Mouse (Mus musculus) 416B (cell line): ENCODE results near the gene Gdpgp1.

ENCODE experiments used
- DNase-seq: peaks from one replicate; pipeline ENCODE4 v3.0.0; 2011; ENCODE audit warnings: low read depth

The Gdpgp1 gene

DNA sequence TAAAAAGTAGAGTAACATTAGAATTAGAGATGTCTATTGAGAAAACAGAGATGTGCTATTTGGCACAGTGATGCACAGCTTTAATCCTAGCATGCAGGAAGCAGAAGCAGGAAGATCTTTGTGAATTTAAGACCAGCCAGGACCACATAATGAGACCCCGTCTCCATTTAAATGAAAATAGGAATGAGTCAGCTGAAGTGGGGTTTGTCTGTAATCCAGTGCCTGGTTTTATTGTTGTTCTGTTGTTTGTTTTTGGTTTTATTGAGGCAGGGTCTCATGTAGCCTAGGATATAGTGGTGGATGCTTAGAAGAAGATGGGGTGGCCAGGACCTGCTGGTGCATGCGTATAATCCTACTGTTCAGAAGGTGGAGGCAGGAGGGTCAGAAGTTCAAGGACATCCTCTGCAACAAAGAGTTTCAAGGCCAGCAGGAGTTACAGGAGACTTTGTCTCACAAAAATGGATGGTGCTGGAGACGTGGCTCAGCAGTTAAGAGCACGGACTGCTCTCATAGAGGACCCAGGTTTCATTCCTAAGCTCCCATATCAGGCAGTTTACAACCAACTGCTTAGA is 11.4 kb upstream of the Gdpgp1 start:
- DNase-seq = no peak

DNA sequence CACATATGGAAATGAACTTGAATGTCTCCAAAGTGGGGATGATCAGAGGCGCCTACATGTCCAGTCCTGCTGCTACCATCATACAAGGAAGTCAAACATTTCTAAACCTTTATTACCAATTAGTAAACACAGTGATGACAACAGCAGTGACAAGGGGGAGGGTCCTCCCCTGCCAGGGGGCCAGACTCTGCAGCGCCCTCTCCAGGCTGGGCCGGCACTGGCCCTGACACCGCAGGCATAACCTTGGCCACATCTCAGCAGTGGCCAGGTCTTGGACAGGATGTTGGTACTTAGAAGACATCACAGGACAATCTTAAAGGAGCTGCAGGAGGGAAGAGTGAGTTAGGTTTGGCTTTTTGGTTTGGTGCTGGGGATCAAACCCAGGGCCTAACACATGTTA is 5.6 kb upstream of the Gdpgp1 start:
- DNase-seq = no peak

DNA sequence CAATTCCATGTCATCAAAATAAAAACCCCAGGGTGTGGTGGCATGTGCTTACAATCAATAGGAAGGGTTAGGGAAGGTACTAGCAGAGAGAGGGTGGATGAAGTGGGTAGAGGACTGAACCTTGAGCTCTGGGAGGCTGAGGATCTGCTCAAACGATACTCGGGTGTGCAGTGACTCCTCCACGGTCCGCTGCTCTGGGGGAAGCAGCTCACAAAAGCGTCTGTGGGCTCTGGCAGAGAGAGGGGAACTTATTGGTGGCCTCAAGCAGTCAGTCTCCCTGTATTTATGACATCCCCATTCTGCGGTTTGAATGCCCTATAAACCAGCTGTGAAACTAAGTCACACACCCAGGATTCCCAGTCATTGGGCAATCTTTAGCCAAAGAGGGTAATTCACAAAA is 2.5 kb upstream of the Gdpgp1 start:
- no peak for DNase-seq

DNA sequence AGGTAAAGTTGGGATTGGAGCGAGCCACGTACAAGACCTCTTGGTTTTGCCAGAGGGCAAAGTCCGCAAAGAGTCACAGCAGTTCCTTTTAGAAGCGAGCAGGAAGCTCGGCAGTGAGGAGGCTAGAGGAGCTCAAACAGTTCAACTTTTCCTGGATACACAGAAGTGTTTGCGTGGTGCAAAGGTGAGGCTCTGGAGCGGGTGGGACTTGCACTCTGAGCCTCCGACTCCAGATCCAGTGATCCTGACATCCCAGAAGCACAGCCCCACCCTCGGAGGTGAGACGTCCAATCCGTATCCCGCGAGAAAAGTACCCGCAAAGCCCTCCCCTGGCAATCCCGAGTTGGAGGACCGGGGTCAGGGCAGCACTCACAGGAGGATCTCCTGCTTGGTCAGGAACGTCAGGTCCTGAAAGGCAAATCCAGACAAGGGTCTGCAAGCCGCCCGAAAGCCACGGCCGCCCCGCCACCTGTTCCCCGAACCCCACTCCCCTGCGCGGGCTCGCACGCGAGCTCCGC is 635 bp upstream of the Gdpgp1 start:
- peak; percentile 41 for DNase-seq

DNA sequence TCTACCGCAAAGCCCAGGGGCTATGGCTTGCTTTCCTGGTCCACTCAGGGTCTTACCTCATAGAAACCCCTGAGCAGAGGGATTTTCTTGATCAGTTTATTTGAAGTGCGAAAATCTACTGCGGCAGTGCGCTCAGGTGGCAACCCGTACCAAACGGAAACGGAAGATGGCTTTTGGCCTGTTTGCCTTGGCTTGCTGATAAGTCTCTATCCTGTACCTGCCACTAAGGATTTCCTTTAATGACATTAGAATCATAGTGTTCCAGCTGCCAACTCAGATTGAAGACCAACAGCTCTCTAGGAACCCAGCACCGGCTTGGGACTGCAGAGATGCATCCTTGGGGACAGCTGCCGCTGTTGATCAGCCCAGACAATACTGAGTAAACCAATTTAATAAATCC is 1.1 kb downstream of the Gdpgp1 start:
- peak; percentile 53 for DNase-seq

DNA sequence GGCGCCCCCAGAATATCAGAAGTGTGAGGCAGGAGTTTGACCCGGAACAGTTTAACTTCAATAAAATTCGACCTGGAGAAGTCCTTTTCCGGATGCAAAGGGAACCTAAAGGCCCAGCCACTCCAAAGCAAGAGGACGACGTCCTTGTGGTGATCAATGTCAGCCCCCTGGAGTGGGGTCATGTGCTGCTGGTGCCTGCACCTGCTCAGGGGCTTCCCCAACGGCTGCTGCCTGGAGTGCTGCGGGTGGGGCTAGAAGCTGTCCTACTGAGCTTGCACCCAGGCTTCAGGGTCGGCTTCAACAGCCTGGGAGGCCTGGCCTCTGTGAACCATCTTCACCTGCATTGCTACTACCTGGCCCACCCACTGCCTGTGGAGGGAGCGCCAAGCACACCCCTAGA is 5.9 kb downstream of the Gdpgp1 start:
- no peak for DNase-seq

DNA sequence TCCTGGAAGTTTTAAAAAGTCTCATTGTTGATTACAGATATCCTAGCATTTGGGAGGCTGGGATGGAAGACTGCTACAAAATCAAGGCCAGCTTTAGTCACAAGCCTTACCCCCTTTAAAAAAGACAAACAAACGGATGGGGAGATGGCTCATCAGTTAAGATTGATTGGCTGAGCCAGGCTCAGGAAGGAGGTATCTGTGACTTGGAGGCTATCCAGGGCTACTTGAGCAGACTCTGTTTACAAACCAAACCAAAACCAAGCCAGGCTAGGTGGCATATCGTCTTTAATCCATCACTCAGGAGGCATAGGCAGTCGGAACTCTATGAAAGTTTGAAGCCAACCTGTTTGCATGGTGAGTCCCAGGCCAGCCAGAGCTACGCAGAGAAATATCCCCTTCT is 9.0 kb downstream of the Gdpgp1 start:
- DNase-seq = no peak

DNA sequence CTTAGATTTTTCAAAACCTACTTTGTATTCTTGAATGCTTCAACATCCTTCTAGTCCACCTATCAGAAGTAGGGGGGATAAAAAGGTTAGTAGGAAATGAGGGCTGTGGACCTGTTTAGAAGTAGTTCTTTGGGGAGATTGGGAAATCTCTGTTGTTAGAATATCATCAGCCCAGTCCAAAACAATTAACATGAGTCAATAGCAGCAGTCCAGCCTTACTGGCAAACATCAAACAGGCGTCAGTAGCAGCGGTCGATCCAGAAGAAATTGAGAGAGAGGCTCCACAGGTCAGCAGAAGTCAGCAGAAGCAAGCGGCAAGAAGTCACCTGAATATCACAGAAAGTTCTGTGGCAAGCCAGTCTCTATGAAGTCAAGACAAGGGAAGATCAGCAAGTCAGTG is 12.2 kb downstream of the Gdpgp1 start:
- no peak for DNase-seq

DNA sequence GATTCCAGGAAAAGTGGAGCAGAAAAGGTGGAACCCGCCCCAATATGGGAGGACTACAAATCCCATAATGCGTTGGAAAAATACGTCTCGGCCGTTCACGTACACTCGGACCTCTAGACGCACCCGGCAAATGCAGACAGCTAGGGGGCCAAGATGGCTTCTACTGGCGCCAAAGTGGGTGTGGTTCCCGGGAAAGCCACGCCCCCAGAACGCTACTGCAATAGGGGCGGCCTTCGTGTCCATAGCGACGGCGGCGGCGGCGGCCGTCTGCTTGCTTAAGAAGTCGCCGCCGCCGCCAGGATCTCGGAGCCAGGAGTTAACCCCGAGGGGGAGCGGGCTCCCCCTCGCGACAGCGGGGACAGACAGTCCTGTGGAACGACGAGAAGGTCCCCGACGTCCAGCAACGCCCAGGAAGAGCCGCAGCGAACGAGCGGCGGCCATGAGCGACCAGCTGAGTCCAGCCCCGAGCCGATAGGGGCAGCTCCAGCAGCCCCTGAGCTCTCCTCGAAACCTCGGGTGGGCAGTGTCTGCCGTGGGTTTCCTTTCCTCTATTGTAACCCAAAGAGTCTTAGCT is 13.6 kb downstream of the Gdpgp1 start, which contains the start of gene Ttll13:
Ttll13 (plus strand) TSS at position 229 of the 574 bp plus-strand sequence.
- DNase-seq = peak; percentile 99

DNA sequence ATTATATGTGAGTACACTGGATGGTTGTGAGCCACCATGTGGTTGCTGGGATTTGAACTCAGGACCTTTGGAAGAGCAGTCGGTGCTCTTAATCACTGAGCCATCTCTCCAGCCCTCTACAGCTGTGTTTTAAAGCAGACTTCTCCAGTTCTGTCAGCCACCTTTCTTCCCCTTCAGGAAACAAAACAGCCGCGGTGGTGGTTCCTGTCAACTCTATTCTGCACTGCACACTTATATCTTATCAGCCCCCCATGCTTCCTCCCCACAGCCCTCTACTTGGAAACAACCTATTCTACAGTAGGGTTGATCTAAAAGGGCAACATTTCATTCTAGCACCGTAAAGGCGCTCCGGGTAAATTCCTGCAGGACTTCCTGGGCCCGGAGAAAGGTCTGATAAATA is 14.2 kb downstream of the Gdpgp1 start:
- peak; percentile 63 for DNase-seq

DNA sequence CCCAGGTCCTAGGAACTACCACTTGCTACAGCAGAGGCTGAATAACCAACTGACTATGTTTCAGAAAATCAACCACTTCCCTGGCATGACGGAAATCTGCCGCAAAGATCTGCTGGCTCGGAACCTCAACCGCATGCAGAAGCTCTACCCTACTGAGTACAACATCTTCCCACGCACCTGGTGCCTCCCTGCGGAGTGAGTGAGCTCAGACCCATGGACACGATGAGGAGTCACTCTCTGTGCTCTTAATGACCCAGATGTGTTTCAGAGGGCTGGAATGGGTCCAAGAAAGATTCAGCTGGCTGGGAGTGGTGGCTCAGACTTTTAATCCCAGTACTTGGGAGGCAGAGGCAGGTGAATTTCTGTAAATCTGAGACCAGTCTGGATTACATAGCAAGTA is 19.8 kb downstream of the Gdpgp1 start:
- no peak for DNase-seq

DNA sequence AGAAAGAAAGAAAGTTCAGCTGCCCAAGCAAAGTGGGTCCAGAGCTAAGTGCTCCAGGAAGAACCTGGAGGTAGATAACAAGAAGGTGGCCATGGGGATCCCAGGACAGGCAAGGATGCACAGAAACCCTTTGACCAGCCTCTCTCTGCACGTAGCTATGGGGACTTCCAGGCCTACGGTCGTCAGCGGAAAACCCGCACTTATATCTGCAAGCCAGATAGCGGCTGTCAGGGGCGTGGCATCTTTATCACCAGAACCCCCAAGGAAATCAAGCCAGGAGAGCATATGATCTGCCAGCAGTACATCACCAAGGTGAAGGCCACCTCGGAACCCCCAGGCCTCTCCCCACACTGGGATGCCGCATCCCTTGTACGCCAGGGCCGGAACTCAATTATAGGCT is 20.2 kb downstream of the Gdpgp1 start:
- no peak for DNase-seq

DNA sequence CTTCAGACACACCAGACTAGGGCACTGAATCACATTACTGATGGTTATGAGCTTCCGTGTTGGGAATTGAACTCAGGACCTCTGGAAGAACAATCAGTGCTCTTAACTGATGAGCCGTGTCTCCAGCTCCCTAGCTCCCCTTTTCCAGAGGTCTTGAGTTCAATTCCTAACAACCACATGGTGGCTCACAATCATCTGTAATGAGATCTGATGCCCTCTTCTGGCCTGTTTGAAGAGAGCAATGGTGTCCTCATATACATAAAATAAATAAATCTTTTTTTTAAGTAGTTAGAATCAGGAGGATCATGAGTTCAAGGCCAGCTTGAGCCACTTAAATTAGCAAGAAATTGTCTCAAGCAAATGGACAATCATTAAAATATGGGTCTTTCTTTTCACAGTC is 23.3 kb downstream of the Gdpgp1 start:
- peak; percentile 45 for DNase-seq

DNA sequence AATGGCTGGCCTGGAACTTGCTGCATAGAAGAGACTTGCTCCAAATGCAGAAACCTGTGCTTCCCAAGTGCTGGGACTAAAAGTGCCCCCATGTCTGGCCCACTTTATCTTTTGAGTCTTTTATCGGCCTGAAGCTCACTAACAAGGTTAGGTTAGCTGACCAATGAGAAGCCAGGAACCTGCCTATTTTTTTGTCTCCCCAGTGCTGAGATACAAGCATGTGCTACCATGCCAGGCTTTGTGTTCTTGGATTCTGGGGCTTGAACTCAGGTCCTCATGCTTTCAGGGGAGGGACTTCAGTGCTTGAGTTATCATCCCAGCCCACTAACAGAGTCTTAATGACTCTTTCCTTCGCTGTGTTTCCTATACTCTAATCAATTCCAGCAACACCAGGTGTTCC is 25.0 kb downstream of the Gdpgp1 start:
- no peak for DNase-seq

DNA sequence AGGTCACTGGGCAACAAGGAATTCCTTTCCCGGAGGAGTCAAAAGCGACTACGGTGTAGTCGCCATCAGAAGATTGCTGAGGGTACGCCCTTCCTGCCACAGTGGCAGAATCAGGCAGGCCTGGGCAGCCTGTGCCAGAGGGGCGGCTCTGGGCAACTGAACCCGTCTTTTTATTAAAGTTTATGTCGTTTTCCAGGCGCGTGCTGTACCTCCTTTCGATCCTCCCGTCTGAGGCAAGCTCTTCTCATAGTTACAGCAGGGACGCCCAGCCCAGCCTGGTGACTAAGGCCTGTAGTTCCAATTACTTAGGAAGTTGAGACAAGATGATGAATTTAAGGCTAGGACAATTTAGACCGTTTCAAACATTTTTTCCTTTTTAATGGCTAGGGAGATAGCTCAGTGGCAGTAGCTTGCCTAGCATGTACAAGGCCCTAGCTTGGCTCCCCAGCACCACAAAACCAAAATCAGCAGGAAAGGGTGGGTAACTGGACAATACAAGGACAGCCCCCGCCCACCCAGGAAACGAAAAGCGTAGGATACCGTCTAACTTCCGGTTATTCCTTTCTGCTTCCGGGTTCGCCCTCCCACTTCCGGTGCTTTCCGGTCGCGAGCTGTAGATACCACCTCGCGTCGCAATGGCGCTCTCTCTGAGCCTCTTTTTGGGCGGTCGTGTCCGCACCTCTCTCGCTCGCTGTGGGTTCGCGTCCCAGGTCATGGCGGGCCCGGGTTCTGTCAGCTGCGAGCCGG is 28.1 kb downstream of the Gdpgp1 start, which contains the start of gene Ngrn:
Ngrn (plus strand) TSS at position 591 of the 747 bp plus-strand sequence.
- DNase-seq = peak; percentile 94

DNA sequence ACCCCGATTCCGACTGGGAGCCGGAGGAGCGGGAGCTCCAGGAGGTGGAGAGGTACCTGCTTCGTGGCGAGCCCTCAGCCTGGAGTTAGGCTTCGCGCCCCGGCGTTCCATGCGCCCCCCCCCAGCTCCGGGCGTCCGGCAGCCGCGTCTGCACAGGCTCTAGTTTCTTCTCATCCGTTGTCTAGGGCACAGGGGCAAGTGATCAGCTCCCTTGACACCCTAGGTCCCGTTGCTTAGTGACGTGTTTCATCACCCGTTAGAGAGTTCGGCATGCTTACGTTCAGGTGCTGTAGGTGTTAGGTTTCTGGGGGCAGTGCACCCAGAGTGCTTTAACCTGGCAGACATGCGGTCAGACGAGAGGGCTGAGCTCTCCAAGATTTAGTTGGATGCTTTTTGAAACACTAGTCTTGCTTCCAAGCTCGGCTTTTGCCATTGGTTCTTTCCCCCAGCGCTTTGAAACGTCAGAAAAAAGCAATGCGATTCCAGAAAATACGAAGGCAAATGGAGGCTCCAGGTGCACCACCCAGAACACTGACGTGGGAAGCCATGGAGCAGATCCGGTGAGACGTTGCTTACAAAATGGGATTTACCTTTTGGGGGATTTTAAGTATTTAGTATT is 28.8 kb downstream of the Gdpgp1 start:
- peak; percentile 57 for DNase-seq

DNA sequence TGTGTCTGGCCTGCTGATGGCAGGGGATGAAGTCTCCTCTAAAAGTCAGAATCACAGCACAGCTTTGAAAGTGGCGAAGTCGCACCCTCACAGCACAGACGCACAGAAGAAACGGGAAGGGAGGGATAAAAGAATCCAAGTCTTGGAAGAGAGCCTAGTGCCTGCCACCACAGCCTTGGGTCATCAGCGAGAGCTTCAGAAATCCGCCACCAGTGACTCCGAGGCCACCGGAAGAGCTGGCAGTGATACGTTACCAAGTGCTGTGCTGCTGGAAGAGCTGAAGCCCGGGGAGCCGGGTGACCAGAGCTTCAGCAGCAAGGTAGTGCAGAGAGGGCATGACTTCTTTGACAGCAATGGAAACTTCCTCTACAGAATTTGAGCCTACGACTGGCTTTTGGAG is 31.9 kb downstream of the Gdpgp1 start:
- no peak for DNase-seq

DNA sequence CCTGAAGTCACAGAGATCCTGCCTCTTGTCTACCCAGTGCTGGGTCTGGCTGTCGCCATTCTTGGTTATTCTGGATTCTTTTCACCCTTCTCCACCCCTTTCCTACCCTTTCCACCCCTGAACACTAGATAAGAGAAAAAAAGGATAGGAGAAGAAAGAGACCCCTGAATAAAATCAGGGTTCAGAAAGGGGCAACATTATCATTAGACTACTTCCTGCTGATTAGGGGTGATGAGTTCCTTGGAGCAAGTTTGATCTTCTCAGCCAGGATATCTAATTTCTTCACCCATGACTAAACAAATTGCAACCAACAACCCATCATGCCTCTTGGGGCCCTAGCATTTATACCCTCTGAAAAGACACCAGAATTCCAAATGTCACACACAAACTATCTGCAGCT is 35.1 kb downstream of the Gdpgp1 start:
- no peak for DNase-seq

DNA sequence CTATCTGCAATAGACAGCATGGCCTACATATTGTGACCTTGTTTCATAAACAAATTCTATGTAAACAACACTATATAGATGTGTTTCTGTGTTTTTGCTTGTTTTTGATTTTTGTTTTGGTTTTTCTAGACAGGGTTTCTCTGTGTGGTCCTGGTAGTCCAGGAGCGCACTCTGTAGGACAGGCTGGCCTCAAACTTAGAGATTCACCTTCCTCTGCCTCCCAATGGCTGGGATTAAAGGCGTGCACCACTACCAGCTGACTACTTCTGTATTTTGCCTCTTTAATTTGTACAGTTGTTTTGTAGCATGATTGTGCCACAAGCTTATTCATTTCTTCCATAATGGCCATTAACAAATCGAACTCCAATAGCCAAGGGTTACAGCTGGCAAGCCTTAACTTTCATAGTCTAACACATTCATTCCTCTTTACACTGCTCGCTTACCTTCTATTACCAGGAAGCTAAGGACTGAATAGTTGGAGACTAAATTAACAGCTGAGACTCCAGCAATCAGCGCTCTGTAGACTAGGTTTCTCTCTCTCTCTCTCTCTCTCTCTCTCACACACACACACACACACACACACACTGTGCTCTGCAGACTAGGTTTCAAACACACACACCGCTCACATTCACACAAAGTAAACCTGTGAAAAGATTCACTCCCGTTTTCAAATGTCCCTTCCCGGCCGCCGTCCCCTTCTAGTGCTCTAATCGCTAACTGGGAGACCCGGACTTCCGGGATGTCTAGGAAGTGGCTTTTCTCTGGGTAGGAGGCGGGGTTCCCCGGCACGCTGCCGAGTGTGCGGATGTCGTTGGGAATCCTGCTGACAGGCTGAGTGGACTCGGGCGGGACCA is 36.5 kb downstream of the Gdpgp1 start, which contains the start of gene Vps33b:
Vps33b (plus strand) TSS at position 753 of the 854 bp plus-strand sequence.
- peak; percentile 95 for DNase-seq

DNA sequence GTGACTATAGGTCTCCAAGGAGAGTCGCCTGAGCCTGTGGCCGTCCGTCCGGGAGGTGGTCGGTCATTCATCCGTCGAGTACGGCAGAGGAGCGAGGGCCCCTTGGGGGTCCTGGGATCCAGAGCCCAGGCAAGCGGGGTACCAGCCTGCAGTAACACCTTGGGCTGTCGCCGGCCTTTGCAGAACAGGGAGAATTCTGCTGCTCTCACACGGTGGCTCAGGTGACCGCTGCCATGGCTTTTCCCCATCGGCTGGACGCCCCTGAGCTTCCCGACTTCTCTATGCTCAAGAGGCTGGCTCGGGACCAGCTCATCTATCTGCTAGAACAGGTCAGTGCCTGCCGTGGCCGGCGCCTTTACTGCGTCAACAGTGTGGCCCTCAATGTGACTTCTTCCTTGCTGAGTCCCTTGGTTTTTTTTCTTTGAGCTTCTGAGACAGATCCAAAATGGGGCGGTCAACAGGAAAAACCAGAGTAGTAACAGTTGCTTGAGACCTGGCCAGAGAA is 37.1 kb downstream of the Gdpgp1 start:
- peak; percentile 56 for DNase-seq

DNA sequence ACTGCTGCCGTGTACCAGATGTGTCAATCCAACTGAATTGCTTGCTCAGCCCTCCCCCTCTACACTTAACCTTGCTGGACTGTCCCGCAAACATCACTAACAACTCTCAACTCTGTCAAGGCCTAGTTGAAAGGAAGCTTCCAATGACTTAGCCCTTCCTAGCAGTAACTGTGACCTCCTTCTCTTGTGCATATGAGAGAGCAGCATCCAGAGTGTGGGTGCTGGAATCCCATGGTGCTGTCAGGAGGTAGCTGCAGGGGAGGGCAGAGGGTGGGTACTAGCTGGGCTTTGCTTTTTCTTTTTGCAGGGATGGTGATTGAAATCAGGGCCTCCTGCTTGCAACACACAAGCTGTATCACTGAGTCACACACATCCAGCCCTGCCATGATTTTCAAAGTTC is 40.8 kb downstream of the Gdpgp1 start:
- no peak for DNase-seq

DNA sequence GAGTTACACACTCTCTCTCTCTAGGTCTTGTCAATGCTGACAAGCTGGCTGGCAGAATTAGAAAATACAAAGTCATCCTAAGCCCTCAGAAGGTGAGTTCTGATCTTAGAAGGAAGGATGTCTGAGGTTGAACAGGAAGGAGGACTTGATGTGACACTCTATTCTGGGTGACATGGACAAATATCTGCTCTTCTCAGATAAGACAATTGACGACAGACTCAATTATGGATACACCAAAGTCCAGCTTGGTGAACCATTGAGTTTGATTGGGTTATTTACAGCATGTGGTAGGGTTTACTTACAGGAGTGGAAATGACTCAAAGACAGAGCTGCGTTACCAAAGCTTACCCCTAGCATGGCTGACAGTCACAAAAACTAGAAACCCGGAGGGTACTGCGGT is 43.7 kb downstream of the Gdpgp1 start:
- peak; percentile 75 for DNase-seq
